Mouse (Mus musculus) cerebellum, adult 18-20 months (tissue): Measurements from ENCODE around the gene Hip1.
A peak's percentile ranks its signal among the peaks of the same experiment; 100 is the strongest.

Experiments
- DNase-seq, 2 experiments: peaks; one replicate each; pipeline ENCODE4 v3.0.0; 2021

Hip1 gene

DNA sequence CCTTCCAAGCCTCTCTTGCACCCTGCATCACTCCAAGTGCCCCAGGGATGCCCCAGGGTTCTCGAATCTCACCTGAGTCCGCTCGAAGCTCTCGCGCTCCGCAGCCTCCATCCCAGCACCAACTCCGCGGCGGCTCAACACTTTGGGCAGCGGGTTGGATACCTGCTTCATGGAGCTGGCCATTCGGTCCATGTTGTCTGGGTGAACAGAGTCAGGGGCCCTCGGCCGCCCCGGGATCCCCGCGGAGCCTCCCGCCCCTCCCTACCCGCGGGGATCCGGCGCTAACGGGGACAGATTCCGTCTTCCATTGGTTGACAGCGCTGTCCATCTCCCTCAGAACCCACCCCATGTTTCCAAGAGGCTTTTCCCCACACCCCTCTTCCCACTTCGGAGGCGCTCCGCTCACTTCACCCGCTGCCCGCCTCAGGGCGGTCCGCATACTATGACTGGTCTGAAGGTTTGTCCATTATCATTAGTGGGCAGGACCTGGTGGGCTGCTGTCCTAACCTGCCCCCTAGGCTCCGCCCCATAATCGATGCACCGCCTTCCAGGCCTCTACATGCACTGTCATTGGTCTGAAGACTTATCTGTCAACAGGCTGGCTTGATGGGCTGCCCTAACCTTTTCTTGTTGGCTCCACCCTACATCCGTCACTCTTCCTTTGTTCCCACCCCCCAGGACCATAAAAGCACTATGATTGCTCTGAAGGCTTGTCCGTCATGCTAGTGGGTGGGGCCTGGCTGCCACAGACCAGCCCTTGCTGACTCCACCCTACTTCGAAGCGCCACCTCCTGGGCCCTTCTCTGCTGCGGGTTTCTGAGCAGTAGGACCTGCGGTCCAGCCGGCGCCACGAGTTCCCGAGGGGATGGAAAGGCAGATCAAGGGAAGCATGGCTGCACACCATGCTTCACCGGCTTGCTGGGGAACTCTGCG, at the start of gene Hip1:
Gene Hip1 (minus strand): TSS at position 256 of the 933 bp plus-strand sequence.
- peak; percentile 99 for DNase-seq

DNA sequence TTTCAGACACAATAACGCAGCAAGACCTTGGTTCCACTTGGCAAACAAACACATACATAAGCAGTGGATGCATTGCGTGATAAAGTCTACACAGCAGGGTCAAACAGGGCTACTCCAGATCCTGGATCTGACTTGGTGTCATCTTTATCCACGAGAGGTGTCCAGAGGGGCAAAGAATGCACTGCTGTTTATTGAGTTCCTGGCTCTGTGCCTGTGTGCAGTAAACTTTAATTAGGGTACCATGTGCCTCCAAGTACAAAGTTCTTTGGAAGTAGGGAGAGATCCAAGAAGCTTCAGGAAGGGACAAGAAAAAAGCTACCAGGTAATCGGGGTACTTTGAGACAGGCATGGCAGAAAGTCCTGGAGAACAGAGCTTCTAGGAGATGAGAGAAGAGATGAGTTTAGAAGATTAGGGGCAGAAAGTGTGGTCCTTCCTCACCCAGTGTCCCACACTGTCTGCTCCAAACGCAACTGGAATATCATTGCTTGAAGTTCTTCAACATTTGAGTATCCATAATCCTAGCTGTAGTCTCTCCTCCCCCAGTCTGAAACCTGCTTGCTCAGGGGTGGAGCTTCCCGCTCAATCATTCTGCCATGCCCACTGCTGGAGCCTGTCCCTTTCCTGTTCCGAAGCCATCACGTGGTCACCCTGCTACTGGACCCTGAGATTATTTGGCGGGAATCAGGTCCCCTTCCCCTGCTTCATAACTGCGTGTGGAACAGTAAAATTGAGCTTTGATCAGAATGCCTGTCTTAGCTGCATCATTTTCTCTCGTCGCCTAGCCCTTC, 45.3 kb upstream of the Hip1 start:
- no peak for DNase-seq

DNA sequence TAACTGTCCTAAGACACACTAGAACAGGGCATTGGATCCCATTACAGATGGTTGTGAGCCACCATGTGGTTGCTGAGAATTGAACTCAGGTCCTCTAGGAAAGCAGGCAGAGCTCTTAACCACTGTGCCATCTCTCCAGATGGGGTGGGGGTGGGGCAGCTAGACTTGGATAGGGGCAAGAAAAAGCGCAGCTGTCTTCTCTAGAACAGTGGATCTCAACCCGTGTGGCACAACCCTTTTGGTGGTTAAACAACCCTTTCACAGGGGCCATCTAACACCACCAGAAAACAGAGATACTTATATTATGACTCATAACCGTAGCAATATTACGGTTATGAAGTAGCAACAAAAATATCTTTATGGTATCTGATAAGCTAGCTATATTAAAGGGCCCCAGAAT, 42.8 kb upstream of the Hip1 start:
- no peak for DNase-seq

DNA sequence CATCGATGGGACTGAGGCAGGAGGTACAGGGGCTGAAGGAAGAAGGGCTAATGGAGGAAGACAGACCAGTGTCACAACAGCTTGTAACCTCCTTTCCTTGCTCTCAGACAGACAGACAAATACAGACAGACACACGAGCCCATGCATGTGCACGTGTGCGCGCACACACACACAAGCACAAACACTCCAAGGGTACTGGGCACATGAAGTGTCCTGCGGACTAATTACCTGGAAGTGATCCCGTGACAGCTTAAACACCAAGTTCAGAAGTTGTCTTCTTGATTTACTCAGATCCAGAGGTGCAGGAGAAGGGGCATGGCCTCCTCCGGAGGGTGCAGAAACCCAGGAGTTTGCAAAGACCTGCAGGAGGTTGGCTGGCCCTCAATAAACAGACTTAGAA, 40.8 kb upstream of the Hip1 start:
- DNase-seq = no peak

DNA sequence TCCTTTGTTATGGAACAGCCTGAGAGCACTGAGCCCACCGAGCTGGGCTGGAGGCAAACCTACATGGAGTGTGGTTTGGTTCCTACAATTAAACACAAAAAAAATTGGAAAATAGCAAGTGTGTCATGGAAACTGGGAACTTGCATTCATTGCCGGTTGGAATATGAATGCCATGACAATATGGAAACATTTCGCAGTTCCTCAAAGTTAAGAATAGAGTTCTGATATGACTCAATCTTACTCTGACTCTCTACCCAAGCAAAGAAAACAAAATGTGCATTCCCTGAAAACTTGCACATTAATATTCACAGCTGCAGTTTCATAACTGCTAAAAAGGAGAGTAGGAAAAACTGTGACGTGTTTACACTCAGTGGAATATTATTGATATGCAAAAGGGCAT, 37.4 kb upstream of the Hip1 start:
- DNase-seq = no peak

DNA sequence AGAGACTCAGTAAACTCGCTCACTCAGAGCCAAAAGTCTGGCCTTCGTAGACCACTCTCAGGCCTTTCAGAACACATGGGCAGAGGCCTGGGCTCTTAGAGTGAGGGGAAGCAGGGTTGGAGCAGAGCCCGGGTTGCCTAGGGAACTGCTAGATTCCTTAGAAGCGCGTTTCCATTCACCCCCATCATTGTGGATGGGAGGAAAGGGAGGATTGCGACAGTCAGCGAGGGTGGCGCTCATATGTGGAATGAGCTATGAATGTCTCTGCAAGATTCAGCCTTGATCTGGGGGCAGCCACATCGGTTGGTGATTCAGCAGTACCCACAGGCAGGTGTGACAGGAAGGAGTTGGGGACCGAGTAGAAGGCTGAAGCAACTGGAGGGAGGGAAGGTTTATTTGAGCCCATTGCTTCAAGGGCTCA, 34.4 kb upstream of the Hip1 start:
- no peak for DNase-seq

DNA sequence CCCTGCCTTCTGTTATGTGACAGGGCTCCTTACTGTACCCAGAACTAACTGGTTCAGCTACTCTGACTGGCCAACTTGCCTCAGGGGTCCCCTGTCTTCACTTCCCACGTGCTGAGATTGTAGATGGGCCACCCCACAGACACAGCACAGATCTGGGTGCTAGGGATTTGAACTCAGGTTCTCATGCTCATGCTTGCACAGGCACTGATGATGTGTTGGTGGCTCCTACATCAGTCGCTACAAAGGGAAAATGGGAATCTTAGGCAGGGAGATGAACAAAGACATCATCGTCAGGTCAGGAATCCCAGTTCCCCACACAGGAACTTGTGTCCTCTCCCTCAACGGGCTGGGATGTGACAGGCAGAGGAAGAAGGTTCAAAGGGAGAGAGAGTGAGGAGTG, 31.1 kb upstream of the Hip1 start:
- no peak for DNase-seq

DNA sequence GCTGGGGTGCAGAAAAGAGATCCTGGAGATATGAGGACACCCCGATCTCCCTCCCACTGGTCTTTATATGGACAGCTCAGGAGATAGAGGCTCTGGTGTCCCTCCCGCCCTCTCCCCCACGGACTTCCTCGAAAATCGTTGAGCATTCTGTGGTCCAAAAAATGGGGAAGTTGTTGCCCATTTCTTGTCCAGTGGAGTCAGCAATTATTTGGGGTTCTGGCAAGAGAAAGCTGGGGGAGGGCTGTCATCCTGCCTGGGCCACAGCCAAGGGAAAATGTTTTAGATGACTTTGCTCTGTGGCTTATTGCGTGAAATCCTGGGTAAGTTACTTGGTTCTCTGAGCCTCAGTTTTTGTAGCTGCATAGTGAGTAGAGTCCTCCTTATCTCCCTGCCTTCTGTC, 28.1 kb upstream of the Hip1 start, which contains the start of gene Ccl24:
Gene Ccl24 (minus strand): TSS at position 44 of the 400 bp plus-strand sequence.
- no peak for DNase-seq

DNA sequence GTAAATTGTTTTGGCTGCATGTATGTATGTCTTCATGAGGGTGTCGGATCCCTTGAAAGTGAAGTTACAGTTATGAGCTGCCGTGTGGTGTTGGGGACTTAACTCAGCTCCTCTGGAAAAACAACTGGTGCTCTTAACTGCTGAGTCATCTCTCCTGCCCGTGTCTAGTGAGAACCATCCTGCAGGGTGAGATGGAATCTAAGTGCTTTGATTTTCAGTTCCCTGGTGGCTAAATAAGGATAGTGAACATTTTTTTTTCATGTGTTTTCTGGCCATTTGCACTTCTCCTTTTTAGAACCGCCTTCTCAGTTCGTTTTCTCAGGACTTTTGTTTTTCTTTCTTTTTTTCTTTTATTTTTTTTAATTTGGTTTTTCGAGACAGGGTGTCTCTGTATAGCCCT, 23.8 kb upstream of the Hip1 start:
- no peak for DNase-seq

DNA sequence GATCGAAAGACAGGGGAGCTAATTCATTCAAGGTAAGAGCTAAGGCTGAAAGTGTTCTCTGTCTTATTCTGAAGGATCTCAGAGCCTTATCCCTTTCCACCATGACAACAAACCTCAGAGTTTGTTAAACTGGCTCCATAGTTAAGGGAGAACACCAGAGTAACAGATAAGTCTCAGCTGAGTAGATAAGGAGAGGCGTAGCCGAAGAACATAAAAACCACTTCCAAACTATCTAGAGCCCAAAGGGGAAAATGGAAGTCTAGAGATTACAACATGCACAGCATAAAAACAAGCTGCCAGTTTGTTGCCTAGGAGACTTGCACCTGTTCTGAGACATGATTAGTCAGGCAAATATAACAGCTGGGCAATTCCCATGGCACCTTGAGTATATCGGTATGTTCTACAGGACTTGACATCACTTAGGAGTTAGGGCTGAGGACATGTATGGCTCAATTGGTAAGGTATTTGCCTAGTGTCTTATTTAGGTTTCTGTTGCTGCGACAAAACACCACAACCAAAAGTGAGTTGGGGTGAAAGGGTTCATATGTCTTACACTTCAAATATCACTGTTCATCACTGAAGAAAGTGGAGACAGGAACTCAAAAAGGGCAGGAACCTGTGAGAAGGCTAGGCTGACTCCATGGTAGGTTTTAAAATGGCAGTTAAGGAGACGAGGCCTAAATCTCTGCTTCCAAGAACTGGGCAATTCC, 22.8 kb upstream of the Hip1 start:
- DNase-seq = no peak

DNA sequence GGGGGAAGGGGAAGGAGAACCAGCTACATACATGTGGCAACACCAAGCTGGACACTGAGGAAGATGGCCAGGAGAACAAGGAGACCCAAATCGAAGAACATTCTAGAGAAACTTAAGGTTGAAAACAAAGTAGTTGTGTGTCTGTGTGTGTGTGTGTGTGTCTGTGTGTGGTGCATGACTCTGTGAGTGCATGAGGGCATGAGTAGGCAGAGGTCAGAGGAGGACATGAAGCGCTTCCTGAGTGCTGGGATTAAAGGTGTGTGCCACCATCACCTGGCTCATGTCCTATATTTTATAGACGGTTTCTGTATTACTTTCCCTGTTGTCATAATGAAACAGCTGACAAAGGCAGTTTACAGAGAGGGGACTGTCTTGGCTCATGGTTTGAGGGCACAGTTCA, 18.5 kb upstream of the Hip1 start, which contains the start of gene Ccl26:
Gene Ccl26 (minus strand): TSS at position 101 of the 400 bp plus-strand sequence.
- DNase-seq = no peak

DNA sequence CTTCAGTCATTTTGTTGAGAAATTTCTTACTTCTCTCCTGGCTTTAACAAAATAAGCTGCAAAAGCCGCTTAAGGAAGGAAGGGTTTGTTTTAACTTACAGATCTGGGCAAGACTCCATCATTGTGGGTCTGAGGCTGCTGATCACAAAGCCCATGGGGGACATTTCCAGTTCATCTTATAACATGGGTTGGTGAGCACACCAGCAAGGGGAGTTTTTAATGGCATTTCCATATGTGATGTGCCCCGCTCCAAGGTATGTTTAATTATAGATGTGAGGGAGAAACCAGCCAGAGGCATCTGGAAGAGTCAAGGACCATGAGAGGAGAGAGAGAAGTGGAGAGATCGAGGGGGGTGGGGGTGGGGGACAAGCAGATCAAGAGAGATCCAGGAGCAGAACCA, 12.8 kb upstream of the Hip1 start:
- no peak for DNase-seq

DNA sequence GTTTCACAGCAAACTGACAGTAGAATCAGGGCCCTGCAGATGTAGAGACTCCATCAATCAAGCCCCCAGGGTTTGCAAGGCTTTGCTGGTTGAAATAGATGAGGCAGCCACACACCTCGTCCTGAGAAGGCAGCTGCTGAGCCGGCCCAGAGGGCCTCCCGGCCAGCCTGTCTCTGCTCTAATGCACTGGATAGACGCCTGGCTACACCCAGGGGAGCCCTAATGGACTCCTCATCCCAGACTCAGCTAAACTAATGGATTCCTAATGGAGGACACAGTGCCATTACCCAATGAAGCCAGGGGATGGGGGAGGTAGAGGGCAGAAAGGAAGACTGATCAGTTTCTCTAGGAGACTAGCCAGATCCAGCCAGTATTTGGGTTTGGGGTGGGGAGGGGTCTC, 12.1 kb upstream of the Hip1 start:
- no peak for DNase-seq

DNA sequence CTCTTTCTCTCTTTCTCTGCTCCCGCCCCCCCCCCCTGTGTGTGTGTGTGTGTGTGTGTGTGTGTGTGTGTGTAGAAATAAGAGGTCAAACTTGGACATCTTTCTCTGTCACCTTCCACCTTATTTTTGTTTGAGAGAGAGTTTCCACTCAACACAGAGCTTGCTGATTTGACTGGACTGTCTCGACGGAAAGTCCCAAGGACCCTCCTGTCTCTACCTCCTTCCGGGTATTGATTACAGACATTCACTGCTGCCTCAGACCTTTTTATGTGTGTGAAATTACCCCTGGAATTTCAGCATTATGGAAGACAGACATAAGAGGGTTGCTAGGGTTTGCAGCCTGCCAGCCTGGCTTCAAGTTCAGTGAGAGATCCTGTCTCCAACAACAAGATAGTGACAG, 11.3 kb upstream of the Hip1 start:
- no peak for DNase-seq

DNA sequence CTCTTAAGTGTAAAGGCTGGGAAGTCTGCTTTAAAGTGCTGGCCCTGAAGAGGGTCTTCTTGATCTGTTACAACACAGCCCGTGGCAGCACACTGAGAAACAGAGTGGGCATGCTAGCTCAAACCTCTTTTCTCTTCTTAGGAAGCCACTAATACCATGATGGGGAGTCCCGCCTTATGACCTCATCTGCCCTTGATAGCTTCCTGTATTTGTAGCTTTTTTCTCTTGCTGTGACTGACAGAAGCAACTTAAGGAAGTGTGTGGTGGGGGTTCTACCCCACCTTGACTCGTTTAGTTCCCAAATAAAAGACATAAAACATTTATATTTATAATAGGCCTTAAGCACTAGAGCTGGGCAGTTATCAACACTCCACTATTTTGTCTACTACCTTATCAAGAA, 6.7 kb upstream of the Hip1 start:
- no peak for DNase-seq

DNA sequence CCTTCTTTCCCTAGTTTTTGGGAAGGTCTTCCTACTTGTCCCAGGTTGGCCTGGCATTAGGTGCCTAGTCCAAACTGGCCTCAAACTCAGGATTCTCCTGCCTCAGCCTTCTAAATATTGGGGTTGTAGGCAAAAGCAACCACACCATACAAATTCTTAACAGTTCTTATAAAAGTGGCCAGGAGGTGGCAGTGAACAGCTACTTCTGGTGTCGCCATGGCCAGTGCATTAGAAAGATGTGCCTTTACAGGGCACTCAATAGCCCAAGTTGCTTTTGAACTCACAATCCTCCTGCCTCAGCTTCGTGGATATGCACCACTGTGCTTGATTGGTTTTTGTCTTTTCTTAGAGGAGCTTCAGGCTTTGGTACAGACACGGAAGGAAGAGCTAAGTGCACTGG, 6.0 kb upstream of the Hip1 start:
- peak in 1 of 2 experiments; percentile 15 for DNase-seq

DNA sequence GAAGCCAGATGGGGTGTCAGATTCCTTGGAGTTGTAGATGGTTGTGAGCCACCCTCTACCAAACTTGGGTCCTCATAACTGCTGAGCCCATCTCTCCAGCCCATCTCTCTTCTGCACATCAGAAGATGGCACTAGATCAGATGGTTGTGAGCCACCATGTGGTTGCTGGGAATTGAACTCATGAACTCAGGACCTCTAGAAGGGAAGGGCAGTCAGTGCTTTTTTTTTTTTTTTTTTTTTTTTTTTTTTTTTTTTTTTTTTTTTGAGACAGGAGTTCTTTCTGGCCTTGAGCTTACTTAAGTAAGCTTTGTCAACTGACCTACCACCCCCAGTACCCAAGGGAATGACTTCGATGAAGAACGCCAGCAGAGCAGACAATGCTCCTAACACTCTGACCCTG, 3.1 kb upstream of the Hip1 start:
- no peak for DNase-seq

DNA sequence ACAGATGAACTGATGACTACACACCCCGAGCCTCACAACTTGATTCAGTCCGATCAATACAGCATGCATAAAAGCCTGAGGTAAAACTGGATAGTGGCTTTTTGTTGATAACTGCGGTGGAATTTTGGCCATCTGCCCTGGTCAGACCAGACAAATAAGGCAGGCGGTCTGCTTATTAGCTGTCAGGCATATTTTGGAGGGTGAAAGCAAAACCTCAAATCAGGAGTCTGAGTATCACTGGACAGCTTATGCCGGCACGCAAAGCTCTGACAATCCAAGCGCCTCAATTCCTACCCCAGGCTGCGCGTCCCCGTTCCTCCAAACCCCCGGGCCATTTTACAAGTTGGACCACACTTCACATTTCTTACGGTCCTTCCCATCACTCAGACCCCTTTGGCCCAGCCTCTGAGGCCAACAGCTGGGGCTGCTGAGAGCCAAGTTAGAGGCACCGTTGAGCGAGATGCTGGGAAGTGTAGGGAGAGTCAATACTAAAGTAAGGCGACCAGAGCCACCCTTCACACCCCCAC, 825 bp downstream of the Hip1 start:
- DNase-seq = peak; percentile 30 to 44

DNA sequence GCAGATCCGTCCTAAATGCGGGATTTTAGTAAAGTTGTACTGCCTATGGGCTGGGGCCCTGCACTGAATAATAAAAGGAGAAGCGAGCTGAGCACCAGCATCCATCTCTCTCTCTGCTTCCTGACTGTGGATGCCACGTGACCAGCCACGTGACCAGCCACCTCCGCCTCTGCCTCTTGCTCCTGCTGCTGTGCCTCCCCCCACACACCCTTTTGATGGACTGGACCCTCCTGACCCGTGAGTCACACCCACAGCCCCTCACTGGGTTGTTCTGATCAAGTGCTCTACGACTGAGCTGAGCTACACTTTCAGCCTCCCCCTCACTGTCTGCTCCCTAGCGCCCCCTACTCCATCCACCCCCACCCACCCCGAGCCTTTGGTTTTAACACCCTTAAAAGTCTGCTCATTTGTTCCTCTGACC, 7.1 kb downstream of the Hip1 start:
- DNase-seq = no peak

DNA sequence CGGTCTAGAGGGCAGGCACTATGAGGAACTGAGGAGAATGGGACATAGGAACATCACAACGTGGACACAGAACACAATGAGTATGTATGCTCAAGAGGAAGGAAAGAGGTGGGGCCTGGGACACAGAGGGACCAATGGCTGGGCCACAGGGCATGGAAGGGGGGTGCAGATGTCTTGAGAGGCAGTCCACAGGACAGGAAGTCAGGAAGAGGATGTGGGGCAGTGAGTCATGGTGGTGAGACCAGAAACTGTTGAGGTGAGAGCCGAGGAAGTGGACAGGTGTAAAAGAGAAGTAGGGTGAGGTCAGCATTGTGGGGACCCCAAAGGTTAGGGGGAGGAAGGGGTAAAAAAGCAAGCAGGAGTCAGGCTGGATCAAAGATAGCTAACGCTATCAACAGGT, 7.6 kb downstream of the Hip1 start:
- no peak for DNase-seq

DNA sequence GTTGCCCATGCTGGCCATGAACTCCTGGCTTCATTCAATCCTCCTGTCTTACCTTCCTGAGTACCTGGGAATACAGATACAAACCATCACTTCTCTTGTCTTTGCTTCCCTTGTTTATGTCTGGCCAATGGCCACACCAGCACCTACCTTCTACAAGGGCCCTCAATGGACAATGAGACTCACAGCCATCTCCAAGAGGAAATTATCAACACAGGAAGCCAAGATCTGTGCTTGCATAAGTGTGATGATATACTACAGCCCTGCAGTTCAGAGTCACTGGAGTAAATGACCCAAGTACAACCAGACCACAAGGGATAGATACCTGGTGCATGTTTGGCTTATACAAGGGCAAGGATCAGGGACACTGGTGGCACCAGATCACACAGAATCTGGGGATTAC, 9.1 kb downstream of the Hip1 start:
- no peak for DNase-seq

DNA sequence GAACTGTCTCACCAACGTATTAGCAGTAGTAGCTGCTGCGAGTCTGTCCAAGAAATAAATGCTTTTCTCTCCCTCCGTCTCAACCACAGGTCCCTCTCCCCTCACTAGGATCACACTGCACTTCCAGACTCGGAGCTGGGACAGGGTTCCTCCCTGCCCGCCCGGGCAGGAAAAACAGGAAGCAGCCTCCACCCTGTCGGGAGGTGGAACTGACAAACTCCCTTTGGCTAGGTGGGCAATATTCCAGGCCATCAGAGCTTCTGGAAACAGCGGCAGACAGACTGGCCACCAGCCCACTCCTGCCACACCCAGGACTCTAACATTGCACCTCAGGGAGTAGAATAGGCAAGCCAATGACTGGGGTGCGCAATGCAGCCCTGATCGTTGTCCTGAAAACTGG, 11.5 kb downstream of the Hip1 start:
- DNase-seq = no peak

DNA sequence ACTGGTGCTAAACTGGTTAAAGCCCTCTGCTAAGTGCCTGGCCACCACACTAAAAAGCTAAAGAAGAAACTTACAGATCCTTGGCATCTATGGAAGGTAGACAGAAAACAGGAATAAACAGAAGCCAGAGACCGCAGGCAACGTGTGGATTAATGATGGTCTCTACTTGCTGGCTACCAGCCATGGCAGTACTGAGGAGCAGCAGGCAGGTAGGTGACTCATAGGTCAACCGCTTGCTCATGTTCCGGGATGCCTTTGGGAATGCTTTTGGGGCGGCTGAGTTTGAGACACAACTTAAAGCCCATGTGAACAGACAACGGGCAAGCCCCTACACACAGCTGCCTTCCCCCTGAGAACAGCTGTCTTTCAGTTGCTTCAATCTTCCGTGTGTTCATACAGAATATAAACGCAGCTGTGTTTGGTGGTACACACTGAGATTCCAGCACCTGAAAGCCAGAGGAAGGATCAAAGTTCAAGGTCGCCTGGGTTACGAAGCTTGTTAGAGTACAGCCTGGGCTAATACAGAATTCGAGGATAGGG, 13.5 kb downstream of the Hip1 start:
- DNase-seq = peak; percentile 54 to 56
